In the genomic region with DNA sequence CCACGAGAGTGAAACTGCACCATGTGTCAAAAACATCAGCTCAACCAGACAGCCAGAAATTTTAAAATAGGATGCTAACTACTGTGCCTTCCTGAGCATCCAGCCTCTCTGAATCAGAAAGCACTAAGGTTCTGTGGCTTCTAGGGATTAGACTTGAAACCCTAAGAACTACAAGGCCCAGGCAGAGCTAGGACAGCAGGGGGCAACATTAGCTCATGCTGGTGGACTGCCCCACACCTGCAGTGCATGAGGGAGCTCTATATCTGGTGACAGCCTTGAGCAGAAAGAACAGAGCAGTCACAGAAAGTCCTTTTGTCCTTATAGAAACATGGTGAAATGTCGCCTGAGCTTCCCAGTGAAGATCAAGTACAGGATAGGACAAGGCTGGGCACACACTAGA, we compare ENCODE assay signal across 13 mouse cellular contexts.
DNase-seq lines count a peak whose midpoint lies in the region; ATAC-seq and TF ChIP-seq lines count a peak whose summit lies in the region.
"Had no signal": no experiment of that assay in that cellular context is flagged by ENCODE, and none has a peak within 500 bp of the region (broad histone marks: within the 10 kb centered on the region; RNA-seq: fewer than 3 reads in every experiment).

No protein-coding gene starts in this region.

- H3K9ac ChIP-seq in forebrain, embryonic 16.5 days (replicated peaks; ENCODE audit: low read depth, low read length) = no peak overlapping the region
- H3K9ac ChIP-seq: embryonic facial prominence, embryonic 12.5 days; heart, embryonic 15.5 days; liver, embryonic 13.5 days; neural tube, embryonic 12.5 days had no signal

- no peak overlapping the region for H3K4me2 ChIP-seq in forebrain, embryonic 16.5 days (ENCODE audit: low read length)
- H3K4me2 ChIP-seq: embryonic facial prominence, embryonic 12.5 days; heart, embryonic 15.5 days; liver, embryonic 13.5 days; neural tube, embryonic 12.5 days had no signal

- no peaks in the 10 kb centered on the region for H3K4me1 ChIP-seq in kidney, adult 2 months (ENCODE audit: control insufficient read depth, insufficient read depth, low read length)
- no peaks in the 10 kb centered on the region for H3K4me1 ChIP-seq in forebrain, embryonic 16.5 days (replicated peaks; ENCODE audit: control insufficient read depth, insufficient read depth, low read length)
- H3K4me1 ChIP-seq: embryonic facial prominence, embryonic 12.5 days; heart, embryonic 15.5 days; liver, embryonic 13.5 days; midbrain, embryonic 10.5 days; neural tube, embryonic 12.5 days had no signal

- no peaks in the 10 kb centered on the region for H3K27me3 ChIP-seq in kidney, adult 2 months (replicated peaks; ENCODE audit: control insufficient read depth, insufficient read depth, low read length)
- no peaks in the 10 kb centered on the region for H3K27me3 ChIP-seq in forebrain, embryonic 16.5 days (replicated peaks; ENCODE audit: control insufficient read depth, insufficient read depth, low read length)
- H3K27me3 ChIP-seq: embryonic facial prominence, embryonic 12.5 days; heart, embryonic 15.5 days; liver, embryonic 13.5 days; neural tube, embryonic 12.5 days had no signal

- TF ChIP-seq CTCF in kidney, adult 2 months (conservative IDR thresholded peaks at IDR 0.05; ENCODE audit: insufficient read depth, insufficient read length, low read depth, low read length) = peak; percentile 30; the same call in 1 of the 2 replicates

- no peak overlapping the region for H3K4me3 ChIP-seq in kidney, adult 2 months (ENCODE audit: insufficient read depth, low read depth, low read length)
- no peak overlapping the region for H3K4me3 ChIP-seq in forebrain, embryonic 16.5 days (replicated peaks; ENCODE audit: low read length)
- H3K4me3 ChIP-seq: embryonic facial prominence, embryonic 12.5 days; heart, embryonic 15.5 days; liver, embryonic 13.5 days; midbrain, embryonic 10.5 days; neural tube, embryonic 12.5 days had no signal

- no peak overlapping the region for H3K27ac ChIP-seq in kidney, adult 2 months (ENCODE audit: insufficient read depth, low read depth, low read length)
- H3K27ac ChIP-seq in forebrain, embryonic 16.5 days (ENCODE audit: low read length) = no peak overlapping the region
- H3K27ac ChIP-seq: embryonic facial prominence, embryonic 12.5 days; liver, embryonic 13.5 days; midbrain, embryonic 10.5 days; neural tube, embryonic 12.5 days had no signal

- whole genome bisulfite sequencing in kidney, adult 2 months = 61% methylated on average over 2 of the region's 2 CpGs
- 71% methylated on average over 2 of the region's 2 CpGs for WGBS in forebrain, embryonic 16.5 days

- ATAC-seq in forebrain, embryonic 16.5 days = no peak

- H3K9me3 ChIP-seq in forebrain, embryonic 16.5 days (ENCODE audit: control insufficient read depth, low read length) = no peaks in the 10 kb centered on the region
- H3K9me3 ChIP-seq: embryonic facial prominence, embryonic 12.5 days; G1E; heart, embryonic 15.5 days; liver, embryonic 13.5 days; midbrain, embryonic 10.5 days; neural tube, embryonic 12.5 days had no signal

- H3K36me3 ChIP-seq in kidney, adult 2 months (ENCODE audit: control insufficient read depth, insufficient read depth, low read length) = no peaks in the 10 kb centered on the region
- H3K36me3 ChIP-seq in forebrain, embryonic 16.5 days (ENCODE audit: control insufficient read depth, insufficient read depth) = no peaks in the 10 kb centered on the region
- H3K36me3 ChIP-seq: embryonic facial prominence, embryonic 12.5 days; G1E; heart, embryonic 15.5 days; liver, embryonic 13.5 days; midbrain, embryonic 10.5 days; neural tube, embryonic 12.5 days had no signal

- no peak for TF ChIP-seq POLR2A in kidney, adult 2 months (IDR thresholded peaks at IDR 0.05; ENCODE audit: low read depth, low read length)

- DNase-seq in kidney, adult 2 months = no peak
- DNase-seq in kidney, postnatal 25 days = no peak
- DNase-seq in A20 (ENCODE audit: low read depth, low spot score) = peak; percentile 32
- peak; percentile 64 for DNase-seq in ZHBTc4 (ENCODE audit: low read depth, low spot score)
- peak; percentile 14 for DNase-seq in kidney, postnatal 10 days
- DNase-seq in urinary bladder, postnatal 4 days (ENCODE audit: low spot score in 2 of 2) = no peak
- DNase-seq: liver, embryonic 13.5 days had no signal

Comparison
In these comparisons a context has a peak if more than half of its experiments do, and no peak if none do; other contexts are left out.
1. DNase-seq: peak in A20 (single experiment), ZHBTc4 (single experiment) and kidney, postnatal 10 days (single experiment); none in kidney, adult 2 months (single experiment), kidney, postnatal 25 days (0 of 2) and urinary bladder, postnatal 4 days (0 of 2).